Mouse (Mus musculus) liver, adult 2 months (tissue): Measurements from ENCODE around the gene Fam229a. TPM values are rescaled to one million over a fixed set of nuclear protein-coding genes. Genes with fewer than 3 reads are reported as not detected.
"Not testable (repeated sequence)": the region's sequence is repeated elsewhere in the genome, so short reads cannot be mapped to it uniquely, and the experiment has no call there.

ENCODE experiments used
- DNase-seq: peaks from one replicate; pipeline ENCODE4 v3.0.0-alpha.2; 2011; ENCODE audit warnings: low read depth, low spot score; ENCODE audit errors: extremely low read depth
- H3K27ac ChIP-seq: fragments of 200-500 bp; replicated peaks from 2 replicates; pipeline ENCODE4 v1.5.1; 2012; ENCODE audit warnings: low read depth, mild to moderate bottlenecking, control low read depth, inconsistent platforms, low read length; ENCODE audit not compliant: insufficient read depth
- H3K27me3 ChIP-seq: fragments of 200-500 bp; 2 replicates; pipeline ENCODE4 v1.6.1; 2012; ENCODE audit warnings: mild to moderate bottlenecking, moderate library complexity, low read length, inconsistent platforms; ENCODE audit not compliant: control insufficient read depth, insufficient read depth
- H3K36me3 ChIP-seq: fragments of 200-500 bp; 2 replicates; pipeline ENCODE4 v1.6.1; 2012; ENCODE audit warnings: low read length, inconsistent platforms; ENCODE audit not compliant: control insufficient read depth, insufficient read depth
- H3K4me1 ChIP-seq: fragments of 200-500 bp; 2 replicates; pipeline ENCODE4 v1.6.1; 2011; ENCODE audit warnings: low read length; ENCODE audit not compliant: control insufficient read depth, insufficient read depth
- H3K4me3 ChIP-seq: fragments of 200-500 bp; 2 replicates; pipeline ENCODE4 v1.5.1; 2011; ENCODE audit warnings: low read depth, mild to moderate bottlenecking, control low read depth, low read length, moderate library complexity; ENCODE audit not compliant: insufficient read depth
- H3K79me2 ChIP-seq: fragments of 200-500 bp; 2 replicates; pipeline ENCODE4 v1.6.1; 2012; ENCODE audit warnings: inconsistent platforms, mild to moderate bottlenecking, low read length, moderate library complexity; ENCODE audit not compliant: control insufficient read depth, insufficient read depth
- H3K9ac ChIP-seq: fragments of 200-500 bp; 2 replicates; pipeline ENCODE4 v1.6.1; 2012; ENCODE audit warnings: low read depth, mild to moderate bottlenecking, control low read depth, inconsistent platforms, low read length
- CTCF ChIP-seq: fragments of 200-500 bp; IDR thresholded peaks from 2 replicates; pipeline ENCODE4 v1.5.1; 2011; ENCODE audit warnings: low read depth, low read length, control low read depth
- POLR2A ChIP-seq: fragments of 200-500 bp; IDR thresholded peaks from 2 replicates; pipeline ENCODE4 v1.6.1; 2011; ENCODE audit warnings: low read length, control low read depth; ENCODE audit not compliant: insufficient read depth; ENCODE audit errors: extremely low read depth
- WGBS: fragments of 180-500 bp; shearing (Covaris S2); methylation state at CpG from one replicate; pipeline ENCODE4 v1.1.7; 2018; 5-methylcytosine and 5-hydroxymethylcytosine counted together
- polyA plus RNA-seq: library from polyadenylated mRNA; depleted of rRNA; stranded (reverse); fragments of >200 nt; gene quantifications from 2 replicates; pipeline ENCODE4 v1.2.3, GENCODE M21; 2012
- total RNA-seq: library from RNA; depleted of rRNA; stranded (reverse); fragments of >200 nt; gene quantifications from 2 replicates; pipeline ENCODE4 v1.2.3, GENCODE M21; 2014

Fam229a gene
- total and polyA plus RNA-seq, 2 experiments = 0.38 TPM; not detected in 1

- no peaks in the 10 kb centered on the region for H3K79me2 ChIP-seq
- TF ChIP-seq POLR2A = no peak
- TF ChIP-seq CTCF = no peak
- H3K4me3 ChIP-seq = no peak overlapping the region
- no peak overlapping the region for H3K9ac ChIP-seq
- H3K4me1 ChIP-seq = no peaks in the 10 kb centered on the region; the same call in 1 of the 2 replicates
- no peak for DNase-seq
- no peaks in the 10 kb centered on the region for H3K27me3 ChIP-seq
- WGBS = 80% methylated on average over 15 of the region's 15 CpGs
- no peaks in the 10 kb centered on the region for H3K36me3 ChIP-seq
- no peak overlapping the region for H3K27ac ChIP-seq
These were observed 39.4 kb upstream of the Fam229a start for GRCm38 (mm10) chr4:129451471-129452169.

- H3K27ac ChIP-seq = no peak overlapping the region
- H3K36me3 ChIP-seq = no peaks in the 10 kb centered on the region
- peak; percentile 70 for DNase-seq
- H3K79me2 ChIP-seq = no peaks in the 10 kb centered on the region
- H3K27me3 ChIP-seq = no peaks in the 10 kb centered on the region
- H3K4me1 ChIP-seq = no peaks in the 10 kb centered on the region; the same call in 1 of the 2 replicates
- H3K4me3 ChIP-seq = no peak overlapping the region
- TF ChIP-seq POLR2A = no peak
- peak; percentile 49 for TF ChIP-seq CTCF
- H3K9ac ChIP-seq = no peak overlapping the region
- WGBS = 0% methylated on average over 5 of the region's 5 CpGs
These were observed 35.7 kb upstream of the Fam229a start for GRCm38 (mm10) chr4:129455265-129455664.

- Histone ChIP-seq H3K4me3 (no peak overlapping the region), H3K36me3 (no peaks in the 10 kb centered on the region), H3K27ac (no peak overlapping the region), H3K27me3 (no peaks in the 10 kb centered on the region), H3K4me1 (no peaks in the 10 kb centered on the region; the same call in 1 of the 2 replicates), H3K9ac (no peak overlapping the region), H3K79me2 (no peaks in the 10 kb centered on the region)
- DNase-seq = no peak
- no peak for TF ChIP-seq POLR2A
- TF ChIP-seq CTCF = no peak
- 35% methylated on average over 5 of the region's 5 CpGs for WGBS
These were observed 34.9 kb upstream of the Fam229a start for GRCm38 (mm10) chr4:129456126-129456525.

GRCm38 (mm10) chr4:129457311-129457710, 33.7 kb upstream of the Fam229a start:
- 88% methylated on average over 2 of the region's 2 CpGs for WGBS
- H3K36me3 ChIP-seq, H3K27me3 ChIP-seq, H3K4me1 ChIP-seq, H3K4me3 ChIP-seq, H3K79me2 ChIP-seq, H3K27ac ChIP-seq, DNase-seq, H3K9ac ChIP-seq: not testable (repeated sequence)

- no peak for DNase-seq
- H3K9ac ChIP-seq = no peak overlapping the region
- no peaks in the 10 kb centered on the region for H3K27me3 ChIP-seq
- no peak overlapping the region for H3K4me3 ChIP-seq
- H3K79me2 ChIP-seq = peaks cover 13% of the 10 kb centered on the region
- TF ChIP-seq POLR2A (no peak), CTCF (no peak)
- no peaks in the 10 kb centered on the region; the same call in 1 of the 2 replicates for H3K36me3 ChIP-seq
- WGBS = 84% methylated on average over 3 of the region's 3 CpGs
- H3K4me1 ChIP-seq = peaks cover 7% of the 10 kb centered on the region
- no peak overlapping the region for H3K27ac ChIP-seq
These were observed 31.3 kb upstream of the Fam229a start for GRCm38 (mm10) chr4:129459726-129460125.

- TF ChIP-seq POLR2A (no peak), CTCF (no peak)
- peaks cover 7% of the 10 kb centered on the region for H3K4me1 ChIP-seq
- WGBS = 0% methylated on average over 4 of the region's 4 CpGs
- DNase-seq = no peak
- H3K36me3 ChIP-seq = peaks cover 7% of the 10 kb centered on the region; the same call in 1 of the 2 replicates
- H3K27ac ChIP-seq = peak overlapping the region; percentile 17; the same call in 1 of the 2 replicates
- H3K4me3 ChIP-seq = peak overlapping the region; percentile 24; the same call in 1 of the 2 replicates
- H3K9ac ChIP-seq = peak overlapping the region; percentile 49
- peaks cover 13% of the 10 kb centered on the region for H3K79me2 ChIP-seq
- no peaks in the 10 kb centered on the region for H3K27me3 ChIP-seq
These were observed 30.2 kb upstream of the Fam229a start for GRCm38 (mm10) chr4:129460827-129461182.
